Mouse (Mus musculus) G1E (cell line): Measurements from ENCODE around the gene Smc3.
A peak's percentile ranks its signal among the peaks of the same experiment; 100 is the strongest.

Experiments used
- CTCF ChIP-seq: IDR thresholded peaks from 2 replicates; pipeline ENCODE4 v1.5.1; 2012; ENCODE audit warnings: low read depth, low read length, inconsistent platforms, mixed read lengths
- GATA2 ChIP-seq: IDR thresholded peaks from 2 replicates; pipeline ENCODE4 v1.6.1; 2012; ENCODE audit warnings: low read depth, low read length, inconsistent platforms, borderline replicate concordance
- TAL1 ChIP-seq: conservative IDR thresholded peaks from 2 replicates; pipeline ENCODE4 v1.6.1; 2012; ENCODE audit warnings: low read depth, low read length, inconsistent platforms, mixed read lengths

- peak; percentile 73 for TF ChIP-seq CTCF
- no peak for TF ChIP-seq TAL1
- no peak for TF ChIP-seq GATA2
Measured at GRCm38 (mm10) chr19:53578597-53579252, 21.5 kb upstream of the Smc3 start.
